Mouse (Mus musculus): ENCODE measurements around the gene Smco2. TPM values are rescaled to one million over a fixed set of nuclear protein-coding genes. Genes with fewer than 3 reads are reported as not detected.

Smco2 gene
- total RNA-seq, 2 experiments from 2014 or later: not detected

Other genes starting within 250 kb of the Smco2 start
- 70.8 and 85.1 TPM in 2 replicates for gene Med21, start 207.6 kb upstream of the Smco2 start, total RNA-seq (2014; fragmentation: Nextera tagmentation)
- 83.8 and 89.7 TPM in 2 replicates for gene Med21, start 207.6 kb upstream of the Smco2 start, total RNA-seq (2017)
- gene Tm7sf3, start 207.3 kb upstream of the Smco2 start, total RNA-seq (2014; fragmentation: Nextera tagmentation): 47.6 and 57.4 TPM in 2 replicates
- 60.9 and 68.3 TPM in 2 replicates for gene Tm7sf3, start 207.3 kb upstream of the Smco2 start, total RNA-seq (2017)
- gene Stk38l, start 125.1 kb upstream of the Smco2 start, total RNA-seq (2014; fragmentation: Nextera tagmentation): 2.7 and 4.5 TPM in 2 replicates
- gene Stk38l, start 125.1 kb upstream of the Smco2 start, total RNA-seq (2017): 3.4 and 6.6 TPM in 2 replicates
- not detected in 2 replicates for gene Arntl2, start 54.0 kb upstream of the Smco2 start, total RNA-seq (2014; fragmentation: Nextera tagmentation)
- gene Arntl2, start 54.0 kb upstream of the Smco2 start, total RNA-seq (2017): not detected in 2 replicates
- 1.2 and 6.5 TPM in 2 replicates for gene Ppfibp1, start 38.4 kb downstream of the Smco2 start, total RNA-seq (2014; fragmentation: Nextera tagmentation)
- gene Ppfibp1, start 38.4 kb downstream of the Smco2 start, total RNA-seq (2017): 6.1 and 11.4 TPM in 2 replicates
- not detected in 2 replicates for gene 1700034J05Rik, start 104.3 kb downstream of the Smco2 start, total RNA-seq (2014; fragmentation: Nextera tagmentation)
- gene 1700034J05Rik, start 104.3 kb downstream of the Smco2 start, total RNA-seq (2017): not detected in 2 replicates
- gene Rep15, start 182.5 kb downstream of the Smco2 start, total RNA-seq (2014; fragmentation: Nextera tagmentation): 1.0 and 1.3 TPM in 2 replicates
- 0.57 TPM in 1 of 2 replicates, not detected in the other for gene Rep15, start 182.5 kb downstream of the Smco2 start, total RNA-seq (2017)
- 94.4 and 113 TPM in 2 replicates for gene Mrps35, start 192.7 kb downstream of the Smco2 start, total RNA-seq (2014; fragmentation: Nextera tagmentation)
- 115 and 125 TPM in 2 replicates for gene Mrps35, start 192.7 kb downstream of the Smco2 start, total RNA-seq (2017)
- not detected in 2 replicates for gene Mansc4, start 236.9 kb downstream of the Smco2 start, total RNA-seq (2014; fragmentation: Nextera tagmentation)
- gene Mansc4, start 236.9 kb downstream of the Smco2 start, total RNA-seq (2017): not detected in 2 replicates
- 11.2 and 12.9 TPM in 2 replicates for gene Klhl42, start 241.3 kb downstream of the Smco2 start, total RNA-seq (2014; fragmentation: Nextera tagmentation)
- gene Klhl42, start 241.3 kb downstream of the Smco2 start, total RNA-seq (2017): 7.3 and 9.1 TPM in 2 replicates

Measured in megakaryocyte-erythroid progenitor cell, adult 5-6 weeks (primary cell).